Mouse (Mus musculus): Measurements from ENCODE around the gene Myl7. TPM values are rescaled to one million over a fixed set of nuclear protein-coding genes. Genes with fewer than 3 reads are reported as not detected.

The Myl7 gene
- total and polyA plus RNA-seq, 2 experiments from 2014 or later: not detected

DNA sequence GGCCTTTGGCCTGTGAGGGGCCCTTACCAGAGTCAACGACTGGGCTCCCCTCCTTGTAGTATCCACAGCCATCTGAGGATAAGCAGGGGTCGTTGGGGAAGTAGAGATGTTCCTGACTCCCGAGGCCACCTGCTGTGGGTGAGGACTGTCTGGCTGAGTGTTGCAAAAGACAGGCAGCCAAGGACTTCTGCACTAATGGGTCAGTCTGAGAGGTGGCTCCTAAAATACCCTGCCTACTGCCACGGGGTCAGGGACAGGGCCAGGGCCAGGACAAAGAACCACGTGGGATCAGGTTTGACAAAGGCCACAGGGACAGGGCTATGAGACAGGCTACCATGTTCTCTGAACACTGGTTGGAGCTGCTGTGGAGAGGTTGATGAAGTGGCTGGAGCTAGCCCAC lies 16.4 kb upstream of the Myl7 start:
- Histone ChIP-seq H3K27ac (no peak overlapping the region), H3K27me3 (ENCODE audit: insufficient read depth, low read length) (no peaks in the 10 kb centered on the region), H3K9ac (replicated peaks; ENCODE audit: low read length) (no peak overlapping the region), H3K4me1 (ENCODE audit: insufficient read depth, low read length) (no peaks in the 10 kb centered on the region; the same call in 1 of the 2 replicates), H3K4me3 (ENCODE audit: low read length) (no peak overlapping the region), H3K36me3 (ENCODE audit: insufficient read depth, low read length) (no peaks in the 10 kb centered on the region), H3K9me3 (ENCODE audit: low read length) (no peaks in the 10 kb centered on the region), H3K4me2 (ENCODE audit: low read depth, low read length) (no peak overlapping the region)
- DNase-seq (ENCODE audit: low spot score) (no peak), ATAC-seq (no peak)
- TF ChIP-seq CTCF (IDR thresholded peaks at IDR 0.05; ENCODE audit: low read depth): no peak
- WGBS: 55% methylated on average over 5 of the region's 5 CpGs

DNA sequence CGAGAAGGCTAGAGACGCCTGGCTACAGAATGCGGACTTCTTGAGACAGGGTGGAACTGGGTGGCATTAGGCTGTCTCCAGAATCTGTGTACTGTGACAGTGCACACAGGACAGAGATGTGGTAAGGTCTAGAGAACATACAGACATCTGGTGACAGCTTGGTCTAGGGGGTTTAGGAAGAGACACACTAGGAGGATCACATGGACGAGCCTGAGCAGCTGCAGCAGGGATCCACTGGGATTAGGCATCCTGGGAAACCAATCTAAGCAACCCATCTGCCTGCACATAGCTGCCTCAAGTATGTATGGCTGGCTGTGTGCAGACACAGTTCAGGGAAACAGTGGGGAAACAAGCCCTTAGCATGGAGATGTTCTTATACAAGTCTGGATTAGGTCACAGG lies 15.4 kb upstream of the Myl7 start:
- no peaks in the 10 kb centered on the region; the same call in 1 of the 2 replicates for H3K4me1 ChIP-seq (ENCODE audit: insufficient read depth, low read length)
- no peak overlapping the region for H3K4me2 ChIP-seq (ENCODE audit: low read depth, low read length)
- ATAC-seq (peak; percentile 31; the same call in 1 of the 2 replicates), DNase-seq (ENCODE audit: low spot score) (peak; percentile 41)
- no peak for TF ChIP-seq CTCF (IDR thresholded peaks at IDR 0.05; ENCODE audit: low read depth)
- WGBS: 78% methylated on average over 4 of the region's 4 CpGs
- no peak overlapping the region for H3K4me3 ChIP-seq (ENCODE audit: low read length)
- no peaks in the 10 kb centered on the region for H3K36me3 ChIP-seq (ENCODE audit: insufficient read depth, low read length)
- no peaks in the 10 kb centered on the region for H3K9me3 ChIP-seq (ENCODE audit: low read length)
- H3K27me3 ChIP-seq (ENCODE audit: insufficient read depth, low read length): no peaks in the 10 kb centered on the region
- no peak overlapping the region for H3K27ac ChIP-seq
- H3K9ac ChIP-seq (replicated peaks; ENCODE audit: low read length): no peak overlapping the region

- Histone ChIP-seq H3K9ac (replicated peaks; ENCODE audit: low read length) (no peak overlapping the region), H3K4me2 (ENCODE audit: low read depth, low read length) (no peak overlapping the region), H3K9me3 (ENCODE audit: low read length) (no peaks in the 10 kb centered on the region), H3K27me3 (ENCODE audit: insufficient read depth, low read length) (no peaks in the 10 kb centered on the region), H3K4me1 (ENCODE audit: insufficient read depth, low read length) (no peaks in the 10 kb centered on the region; the same call in 1 of the 2 replicates), H3K27ac (no peak overlapping the region), H3K4me3 (ENCODE audit: low read length) (no peak overlapping the region), H3K36me3 (ENCODE audit: insufficient read depth, low read length) (no peaks in the 10 kb centered on the region)
- DNase-seq (ENCODE audit: low spot score) (no peak), ATAC-seq (peak; percentile 21; the same call in 1 of the 2 replicates)
- 61% methylated on average over 8 of the region's 8 CpGs for WGBS
- TF ChIP-seq CTCF (IDR thresholded peaks at IDR 0.05; ENCODE audit: low read depth): no peak
Observed at GRCm38 (mm10) chr11:5913256-5913655, 14.7 kb upstream of the Myl7 start.

DNA sequence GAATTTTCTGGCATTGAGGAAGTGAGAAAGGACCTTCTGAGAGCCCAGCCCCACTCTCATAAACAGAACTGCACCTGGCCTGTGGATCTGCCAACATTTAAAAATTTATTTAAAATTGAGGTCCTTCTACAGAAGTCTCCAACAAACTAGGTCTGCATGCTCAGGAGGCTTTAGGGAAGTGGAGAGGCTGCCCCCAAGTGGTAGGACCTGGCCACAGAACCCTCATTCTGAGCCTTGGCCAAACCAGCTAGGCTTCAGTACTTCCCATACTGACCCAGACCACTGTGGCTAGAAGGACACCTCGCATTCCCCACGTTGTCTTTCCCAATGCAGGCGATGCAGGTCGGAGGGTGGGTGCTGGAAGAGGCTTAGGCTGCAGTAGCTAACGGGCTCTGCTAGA lies 14.1 kb upstream of the Myl7 start:
- no peak overlapping the region for H3K27ac ChIP-seq
- peak; percentile 57 for ATAC-seq
- 26% methylated on average over 5 of the region's 5 CpGs for WGBS
- no peaks in the 10 kb centered on the region for H3K36me3 ChIP-seq (ENCODE audit: insufficient read depth, low read length)
- DNase-seq (ENCODE audit: low spot score): peak; percentile 75
- H3K4me1 ChIP-seq (ENCODE audit: insufficient read depth, low read length): no peaks in the 10 kb centered on the region; the same call in 1 of the 2 replicates
- H3K9ac ChIP-seq (replicated peaks; ENCODE audit: low read length): no peak overlapping the region
- no peak overlapping the region for H3K4me3 ChIP-seq (ENCODE audit: low read length)
- H3K9me3 ChIP-seq (ENCODE audit: low read length): no peaks in the 10 kb centered on the region
- no peaks in the 10 kb centered on the region for H3K27me3 ChIP-seq (ENCODE audit: insufficient read depth, low read length)
- no peak overlapping the region for H3K4me2 ChIP-seq (ENCODE audit: low read depth, low read length)
- peak; percentile 71 for TF ChIP-seq CTCF (IDR thresholded peaks at IDR 0.05; ENCODE audit: low read depth)

GRCm38 (mm10) chr11:5908642-5909041 lies 10.1 kb upstream of the Myl7 start:
- H3K27ac ChIP-seq: no peak overlapping the region
- no peak overlapping the region for H3K4me2 ChIP-seq (ENCODE audit: low read depth, low read length)
- H3K4me1 ChIP-seq (ENCODE audit: insufficient read depth, low read length): no peaks in the 10 kb centered on the region; the same call in 1 of the 2 replicates
- no peaks in the 10 kb centered on the region for H3K27me3 ChIP-seq (ENCODE audit: insufficient read depth, low read length)
- TF ChIP-seq CTCF (IDR thresholded peaks at IDR 0.05; ENCODE audit: low read depth): no peak
- DNase-seq (ENCODE audit: low spot score) (no peak), ATAC-seq (no peak)
- 81% methylated on average over 4 of the region's 4 CpGs for WGBS
- no peak overlapping the region for H3K4me3 ChIP-seq (ENCODE audit: low read length)
- no peaks in the 10 kb centered on the region for H3K36me3 ChIP-seq (ENCODE audit: insufficient read depth, low read length)
- H3K9ac ChIP-seq (replicated peaks; ENCODE audit: low read length): no peak overlapping the region
- H3K9me3 ChIP-seq (ENCODE audit: low read length): no peaks in the 10 kb centered on the region

DNA sequence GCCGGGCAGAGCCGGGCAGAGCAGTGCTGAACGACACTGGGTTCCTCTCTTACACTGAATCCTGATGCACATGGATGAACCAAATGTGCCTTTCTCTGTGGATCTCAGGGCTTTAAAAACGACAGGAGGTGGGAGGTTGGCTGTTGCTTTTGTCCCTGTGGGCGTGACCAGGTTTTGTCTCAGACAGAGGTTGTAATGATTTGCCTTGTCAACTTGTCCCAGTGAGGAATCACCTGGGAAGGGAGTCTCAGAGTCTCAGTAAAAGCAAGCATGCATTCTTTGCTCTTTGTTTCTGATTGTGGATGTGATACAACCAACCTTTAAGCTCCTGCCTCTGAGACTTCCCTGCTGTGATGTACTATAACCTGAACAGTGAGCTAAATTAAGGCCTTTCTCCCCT lies 8.5 kb upstream of the Myl7 start:
- no peak overlapping the region for H3K4me2 ChIP-seq (ENCODE audit: low read depth, low read length)
- WGBS: 42% methylated on average over 5 of the region's 5 CpGs
- H3K9ac ChIP-seq (replicated peaks; ENCODE audit: low read length): no peak overlapping the region
- H3K9me3 ChIP-seq (ENCODE audit: low read length): no peaks in the 10 kb centered on the region
- TF ChIP-seq CTCF (IDR thresholded peaks at IDR 0.05; ENCODE audit: low read depth): no peak
- H3K4me3 ChIP-seq (ENCODE audit: low read length): no peak overlapping the region
- H3K27me3 ChIP-seq (ENCODE audit: insufficient read depth, low read length): no peaks in the 10 kb centered on the region
- no peak overlapping the region for H3K27ac ChIP-seq
- ATAC-seq (no peak), DNase-seq (ENCODE audit: low spot score) (no peak)
- no peaks in the 10 kb centered on the region for H3K36me3 ChIP-seq (ENCODE audit: insufficient read depth, low read length)
- H3K4me1 ChIP-seq (ENCODE audit: insufficient read depth, low read length): peaks cover 6% of the 10 kb centered on the region; the same call in 1 of the 2 replicates

GRCm38 (mm10) chr11:5905778-5906518 lies 7.4 kb upstream of the Myl7 start:
- ATAC-seq (no peak; the same call in 1 of the 2 replicates), DNase-seq (ENCODE audit: low spot score) (peak; percentile 31)
- Histone ChIP-seq H3K27ac (peak overlapping the region; percentile 26; the same call in 1 of the 2 replicates), H3K4me1 (ENCODE audit: insufficient read depth, low read length) (peaks cover 15% of the 10 kb centered on the region), H3K9ac (replicated peaks; ENCODE audit: low read length) (no peak overlapping the region), H3K27me3 (ENCODE audit: insufficient read depth, low read length) (no peaks in the 10 kb centered on the region), H3K4me3 (ENCODE audit: low read length) (no peak overlapping the region), H3K9me3 (ENCODE audit: low read length) (no peaks in the 10 kb centered on the region), H3K36me3 (ENCODE audit: insufficient read depth, low read length) (no peaks in the 10 kb centered on the region), H3K4me2 (ENCODE audit: low read depth, low read length) (no peak overlapping the region)
- no peak for TF ChIP-seq CTCF (IDR thresholded peaks at IDR 0.05; ENCODE audit: low read depth)
- 69% methylated on average over 10 of the region's 10 CpGs for WGBS
